Mouse (Mus musculus): Measurements from ENCODE around the gene Calcb.
"Not testable (repeated sequence)": the region's sequence is repeated elsewhere in the genome, so short reads cannot be mapped to it uniquely, and the experiment has no call there.

DNA sequence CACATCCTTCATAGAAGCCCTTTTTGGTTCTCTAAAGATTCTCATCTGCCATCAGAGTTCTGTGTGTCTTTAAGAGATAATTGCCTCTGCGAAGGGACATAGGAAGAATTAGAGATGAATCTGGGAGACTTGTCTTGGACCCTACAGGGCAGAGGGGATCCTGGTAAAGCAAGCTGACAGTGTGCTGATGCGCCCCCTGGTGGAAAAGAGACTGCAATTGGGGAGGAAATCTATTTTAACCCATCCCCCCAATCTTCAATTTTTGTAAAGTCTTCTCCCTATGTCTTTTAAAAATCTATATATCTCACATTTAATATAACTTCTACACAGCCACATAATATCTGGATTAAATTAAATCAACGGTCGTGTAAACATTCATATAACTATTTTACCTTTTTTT lies 11.3 kb downstream of the Calcb start:
- not testable (repeated sequence) for TF ChIP-seq HCFC1 (IDR thresholded peaks at IDR 0.05; ENCODE audit: borderline replicate concordance, insufficient read depth, low read length); CHD2 (IDR thresholded peaks at IDR 0.05; ENCODE audit: low read depth, low read length)
